8 mouse cellular contexts compared by ENCODE assay signal in genomic region chr4:43478906-43479832, GRCm38 (mm10). TPM values are rescaled to one million over a fixed set of nuclear protein-coding genes. Genes with fewer than 3 reads are reported as not detected.
A peak's percentile ranks its signal among the peaks of the same experiment; 100 is the strongest.
DNase-seq lines count a peak whose midpoint lies in the region; ATAC-seq and TF ChIP-seq lines count a peak whose summit lies in the region.

No protein-coding gene starts in this region.

- no peaks in the 10 kb centered on the region for H3K36me3 ChIP-seq in liver, embryonic 14.5 days (replicated peaks; ENCODE audit: control insufficient read depth, insufficient read depth, low read depth)
- no peaks in the 10 kb centered on the region for H3K36me3 ChIP-seq in neural tube, embryonic 15.5 days

- no peaks in the 10 kb centered on the region for H3K27me3 ChIP-seq in liver, embryonic 14.5 days (ENCODE audit: control insufficient read depth, insufficient read depth, low read length)
- H3K27me3 ChIP-seq in neural tube, embryonic 15.5 days (replicated peaks): no peaks in the 10 kb centered on the region

- intact Hi-C loops in heart, postnatal 14 days (cut with DNase I): loop anchor here (2.0 kb wide), 1 partner anchor 36 kb away; no protein-coding TSS in a partner anchor

- ATAC-seq in liver, embryonic 14.5 days (ENCODE audit: insufficient read depth): no peak
- ATAC-seq in neural tube, embryonic 15.5 days (ENCODE audit: low FRiP score): no peak; the same call in 1 of the 2 replicates

- no peak overlapping the region for H3K9ac ChIP-seq in liver, embryonic 14.5 days (replicated peaks)
- H3K9ac ChIP-seq in neural tube, embryonic 15.5 days (replicated peaks): no peak overlapping the region

- TF ChIP-seq CTCF in liver, embryonic 14.5 days (IDR thresholded peaks at IDR 0.05; ENCODE audit: low read depth): peak; percentile 71

- no peak for TF ChIP-seq EP300 in liver, embryonic 14.5 days (IDR thresholded peaks at IDR 0.05; ENCODE audit: low read depth)

- peak overlapping the region in 1 of 2 experiments; percentile 21; a peak in 1 of 4 replicates for H3K4me3 ChIP-seq in liver, embryonic 14.5 days (ENCODE audit: insufficient read depth in 1 of 2, low read depth in 2 of 2, low read length in 2 of 2)
- no peak overlapping the region for H3K4me3 ChIP-seq in neural tube, embryonic 15.5 days (replicated peaks)

- H3K4me1 ChIP-seq in liver, embryonic 14.5 days (replicated peaks; ENCODE audit: control insufficient read depth in 2 of 2, insufficient read depth in 2 of 2, low read length in 1 of 2): peaks cover 0 to 13% of the 10 kb centered on the region in 2 experiments; a peak in 2 of 4 replicates
- H3K4me1 ChIP-seq in neural tube, embryonic 15.5 days: 0 out of 2 replicates have a peak, but pooled peaks cover 4% of the 10 kb centered on the region

- peak; percentile 63 for DNase-seq in kidney, adult 18-20 months
- DNase-seq in kidney, adult 11 months: no peak
- peak; percentile 73 for DNase-seq in MEL-GATA-1-ER (ENCODE audit: extremely low read depth, low read depth)
- peak; percentile 69 for DNase-seq in embryo, embryonic 9.5 days (ENCODE audit: extremely low spot score)
- peak; percentile 70 to 83 for DNase-seq in heart, postnatal 14 days
- DNase-seq in liver, embryonic 14.5 days (ENCODE audit: low read depth in 3 of 3, low spot score in 3 of 3): peak in 1 of 3 experiments; percentile 47
- peak; percentile 84 for DNase-seq in urinary bladder, postnatal 14 days (ENCODE audit: low spot score)

- 38% methylated on average over 24 of the region's 24 CpGs for WGBS in liver, embryonic 14.5 days (ENCODE audit: insufficient replicate concordance)
- 53% methylated on average over 24 of the region's 24 CpGs for WGBS in neural tube, embryonic 15.5 days

- H3K9me3 ChIP-seq in liver, embryonic 14.5 days (ENCODE audit: control insufficient read depth, low read length): no peaks in the 10 kb centered on the region
- H3K9me3 ChIP-seq in neural tube, embryonic 15.5 days (replicated peaks): no peaks in the 10 kb centered on the region

- peak overlapping the region; percentile 66 for H3K4me2 ChIP-seq in liver, embryonic 14.5 days (ENCODE audit: low read depth)
- H3K4me2 ChIP-seq in neural tube, embryonic 15.5 days: peak overlapping the region; percentile 32

- H3K27ac ChIP-seq in liver, embryonic 14.5 days: no peak overlapping the region
- H3K27ac ChIP-seq in neural tube, embryonic 15.5 days (replicated peaks): no peak overlapping the region

RNA-seq across cellular contexts. Expression of gene Sit1, which starts 4.4 kb away (rescaled TPM):
- 1 to 10 TPM in 1 of 2 experiments, not detected in 1; 1.4 TPM for total RNA-seq in heart, postnatal 14 days (2021)
- polyA plus RNA-seq in liver, embryonic 14.5 days (2012; rRNA removed): 0.04 TPM in 1 of 2 replicates, not detected in the other
- polyA plus RNA-seq in liver, embryonic 14.5 days (2014; fragmentation: Nextera tagmentation; extraction: Ambion mirVana): not detected in 2 replicates
- 1.9 TPM in 1 of 2 replicates, not detected in the other for polyA plus RNA-seq in neural tube, embryonic 15.5 days (2015; fragmentation: Nextera tagmentation; extraction: Ambion mirVana)

RNA-seq across cellular contexts. Expression of gene Ccdc107, which starts 13.5 kb away (rescaled TPM):
- total RNA-seq in heart, postnatal 14 days (2021): 10 to 100 TPM; 25.9 to 27.1 TPM
- polyA plus RNA-seq in liver, embryonic 14.5 days (2012; rRNA removed): 11.8 and 27.6 TPM in 2 replicates
- 32.1 and 36.7 TPM in 2 replicates for polyA plus RNA-seq in liver, embryonic 14.5 days (2014; fragmentation: Nextera tagmentation; extraction: Ambion mirVana)
- 88.9 and 89.8 TPM in 2 replicates for polyA plus RNA-seq in neural tube, embryonic 15.5 days (2015; fragmentation: Nextera tagmentation; extraction: Ambion mirVana)

RNA-seq across cellular contexts. Expression of gene Arhgef39, which starts 20.3 kb away (rescaled TPM):
- 1 to 10 TPM; 1.6 to 2.8 TPM for total RNA-seq in heart, postnatal 14 days (2021)
- 37.5 and 42.5 TPM in 2 replicates for polyA plus RNA-seq in liver, embryonic 14.5 days (2012; rRNA removed)
- 23.4 and 24.7 TPM in 2 replicates for polyA plus RNA-seq in liver, embryonic 14.5 days (2014; fragmentation: Nextera tagmentation; extraction: Ambion mirVana)
- polyA plus RNA-seq in neural tube, embryonic 15.5 days (2015; fragmentation: Nextera tagmentation; extraction: Ambion mirVana): 5.9 and 15.4 TPM in 2 replicates

RNA-seq across cellular contexts. Expression of gene Cd72, which starts 24.7 kb away (rescaled TPM):
- under 1 TPM; 0.59 to 0.88 TPM for total RNA-seq in heart, postnatal 14 days (2021)
- polyA plus RNA-seq in liver, embryonic 14.5 days (2012; rRNA removed): 0.11 and 0.31 TPM in 2 replicates
- 0.74 and 0.95 TPM in 2 replicates for polyA plus RNA-seq in liver, embryonic 14.5 days (2014; fragmentation: Nextera tagmentation; extraction: Ambion mirVana)
- polyA plus RNA-seq in neural tube, embryonic 15.5 days (2015; fragmentation: Nextera tagmentation; extraction: Ambion mirVana): 4.3 and 6.7 TPM in 2 replicates

RNA-seq across cellular contexts. Expression of gene Car9, which starts 27.6 kb away (rescaled TPM):
- total RNA-seq in heart, postnatal 14 days (2021): under 1 TPM; 0.17 TPM
- 0.75 and 0.84 TPM in 2 replicates for polyA plus RNA-seq in liver, embryonic 14.5 days (2012; rRNA removed)
- 0.32 and 0.59 TPM in 2 replicates for polyA plus RNA-seq in liver, embryonic 14.5 days (2014; fragmentation: Nextera tagmentation; extraction: Ambion mirVana)
- 0.17 and 1.3 TPM in 2 replicates for polyA plus RNA-seq in neural tube, embryonic 15.5 days (2015; fragmentation: Nextera tagmentation; extraction: Ambion mirVana)
